Mouse (Mus musculus) heart, postnatal 0 days (tissue): ENCODE results near the gene Prkn. TPM values are rescaled to one million over a fixed set of nuclear protein-coding genes. Genes with fewer than 3 reads are reported as not detected.

Experiments
- ATAC-seq: fragments of 200-750 bp; cut with Nextera tagmentation; 2 replicates; pipeline ENCODE4 v1.8.0; 2017; ENCODE audit warnings: low read depth, moderate number of reproducible peaks, moderate library complexity; ENCODE audit not compliant: insufficient read depth
- DNase-seq: peaks from one replicate; pipeline ENCODE4 v3.0.0-alpha.2; 2016; ENCODE audit warnings: low spot score
- H3K27ac ChIP-seq: fragments of 300-500 bp; sonication (generic); 2 replicates; pipeline ENCODE4 v1.5.1; 2014; ENCODE audit warnings: low read depth, mild to moderate bottlenecking
- H3K27me3 ChIP-seq: fragments of 300-500 bp; sonication (generic); 2 replicates; pipeline ENCODE4 v1.6.1; 2014; ENCODE audit warnings: low read length, mixed read lengths; ENCODE audit not compliant: control insufficient read depth, insufficient read depth
- H3K36me3 ChIP-seq: fragments of 300-500 bp; sonication (generic); replicated peaks from 2 replicates; pipeline ENCODE4 v1.6.1; 2014; ENCODE audit warnings: low read length, mixed read lengths; ENCODE audit not compliant: control insufficient read depth, insufficient read depth
- H3K4me1 ChIP-seq: fragments of 300-500 bp; sonication (generic); 2 replicates; pipeline ENCODE4 v1.6.1; 2014; ENCODE audit warnings: antibody characterized with exemption; ENCODE audit not compliant: control insufficient read depth, insufficient read depth
- H3K4me2 ChIP-seq: fragments of 300-500 bp; sonication (generic); 2 replicates; pipeline ENCODE4 v1.6.1; 2014; ENCODE audit warnings: low read depth, mild to moderate bottlenecking, low read length, moderate library complexity
- H3K4me3 ChIP-seq: fragments of 300-500 bp; sonication (generic); 2 replicates; pipeline ENCODE4 v1.5.1; 2014; ENCODE audit warnings: low read depth, low read length
- H3K9ac ChIP-seq: fragments of 300-500 bp; sonication (generic); replicated peaks from 2 replicates; pipeline ENCODE4 v1.6.1; 2014; ENCODE audit warnings: low read depth, low read length, mixed read lengths
- H3K9me3 ChIP-seq: fragments of 300-500 bp; sonication (generic); replicated peaks from 2 replicates; pipeline ENCODE4 v1.6.1; 2016; ENCODE audit warnings: low read length; ENCODE audit not compliant: control insufficient read depth
- CTCF ChIP-seq: IDR thresholded peaks from 2 replicates; pipeline ENCODE4 v1.5.1; 2016; ENCODE audit warnings: antibody characterized with exemption, control low read depth, low read depth
- EP300 ChIP-seq: IDR thresholded peaks from 2 replicates; pipeline ENCODE4 v1.6.1; 2016; ENCODE audit warnings: antibody characterized with exemption, low read depth
- WGBS: fragments of 180-500 bp; shearing (Covaris S2); extraction: QIAGEN DNeasy Blood & Tissue Kit; methylation state at CpG from one replicate; pipeline ENCODE4 v1.1.7; 2014; 5-methylcytosine and 5-hydroxymethylcytosine counted together
- polyA plus RNA-seq: library from polyadenylated mRNA; unstranded; fragments of >200 nt; fragmentation: Nextera tagmentation; extraction: Ambion mirVana; gene quantifications from 2 replicates; pipeline ENCODE4 v1.2.1, GENCODE M21; 2015
- total RNA-seq: library from RNA; depleted of rRNA; stranded (reverse); fragments of >200 nt; gene quantifications from 2 replicates; pipeline ENCODE4 v1.2.3, GENCODE M21; 2014; ENCODE audit warnings: low replicate concordance

The Prkn gene
- total and polyA plus RNA-seq, 2 experiments from 2014 or later, result 4.5 to 14.2 TPM

- DNase-seq (no peak), ATAC-seq (no peak)
- no peaks in the 10 kb centered on the region for H3K27me3 ChIP-seq
- H3K4me2 ChIP-seq, result no peak overlapping the region
- H3K36me3 ChIP-seq, result no peaks in the 10 kb centered on the region
- TF ChIP-seq EP300, result no peak
- TF ChIP-seq CTCF, result no peak
- no peak overlapping the region for H3K9ac ChIP-seq
- 0 out of 2 replicates have a peak, but pooled peaks cover 8% of the 10 kb centered on the region for H3K4me1 ChIP-seq
- no peak overlapping the region for H3K27ac ChIP-seq
- H3K4me3 ChIP-seq, result no peak overlapping the region
- no peaks in the 10 kb centered on the region for H3K9me3 ChIP-seq
- 75% methylated on average over 7 of the region's 7 CpGs for WGBS
Observed at GRCm38 (mm10) chr17:11510081-11510480, 669.9 kb downstream of the Prkn start.

- no peaks in the 10 kb centered on the region for H3K36me3 ChIP-seq
- no peak overlapping the region for H3K4me3 ChIP-seq
- H3K9ac ChIP-seq, result no peak overlapping the region
- DNase-seq (no peak), ATAC-seq (no peak)
- 49% methylated on average over 8 of the region's 8 CpGs for WGBS
- no peak for TF ChIP-seq EP300
- TF ChIP-seq CTCF, result no peak
- H3K4me2 ChIP-seq, result no peak overlapping the region
- H3K27me3 ChIP-seq, result no peaks in the 10 kb centered on the region
- H3K27ac ChIP-seq, result no peak overlapping the region; the same call in 1 of the 2 replicates
- no peaks in the 10 kb centered on the region for H3K9me3 ChIP-seq
- 0 out of 2 replicates have a peak, but pooled peaks cover 8% of the 10 kb centered on the region for H3K4me1 ChIP-seq
Observed at GRCm38 (mm10) chr17:11514032-11514761, 674.0 kb downstream of the Prkn start.

GRCm38 (mm10) chr17:11515619-11516018 lies 675.4 kb downstream of the Prkn start:
- Histone ChIP-seq H3K4me2 (no peak overlapping the region), H3K9ac (no peak overlapping the region)
- ATAC-seq, result no peak

GRCm38 (mm10) chr17:11516165-11516564 lies 676.0 kb downstream of the Prkn start:
- no peak overlapping the region for H3K27ac ChIP-seq
- H3K4me2 ChIP-seq, result no peak overlapping the region
- 63% methylated on average over 7 of the region's 7 CpGs for WGBS
- DNase-seq, result no peak
- no peak for ATAC-seq
- H3K9me3 ChIP-seq, result no peaks in the 10 kb centered on the region
- H3K27me3 ChIP-seq, result no peaks in the 10 kb centered on the region
- H3K9ac ChIP-seq, result no peak overlapping the region
- TF ChIP-seq EP300, result no peak
- H3K4me1 ChIP-seq, result 0 out of 2 replicates have a peak, but pooled peaks cover 8% of the 10 kb centered on the region
- H3K4me3 ChIP-seq, result no peak overlapping the region
- no peaks in the 10 kb centered on the region for H3K36me3 ChIP-seq

More at GRCm38 (mm10) chr17:11515619-11516018, 675.4 kb downstream of the Prkn start:
- no peak overlapping the region for H3K27ac ChIP-seq
- H3K36me3 ChIP-seq, result no peaks in the 10 kb centered on the region
- no peaks in the 10 kb centered on the region for H3K9me3 ChIP-seq
- no peak overlapping the region for H3K4me3 ChIP-seq
- H3K27me3 ChIP-seq, result no peaks in the 10 kb centered on the region
- WGBS, result 80% methylated on average over 4 of the region's 4 CpGs
- no peak for DNase-seq
- H3K4me1 ChIP-seq, result 0 out of 2 replicates have a peak, but pooled peaks cover 8% of the 10 kb centered on the region
- TF ChIP-seq EP300, result no peak
- no peak for TF ChIP-seq CTCF

GRCm38 (mm10) chr17:11532066-11532465 lies 691.9 kb downstream of the Prkn start:
- 63% methylated on average over 3 of the region's 3 CpGs for WGBS
- Histone ChIP-seq H3K9me3 (no peaks in the 10 kb centered on the region), H3K36me3 (no peaks in the 10 kb centered on the region), H3K27me3 (no peaks in the 10 kb centered on the region), H3K4me1 (no peaks in the 10 kb centered on the region), H3K27ac (no peak overlapping the region), H3K4me3 (no peak overlapping the region), H3K9ac (no peak overlapping the region), H3K4me2 (no peak overlapping the region)
- TF ChIP-seq EP300, result no peak
- no peak for TF ChIP-seq CTCF
- ATAC-seq (no peak), DNase-seq (no peak)

GRCm38 (mm10) chr17:11532748-11533147 lies 692.6 kb downstream of the Prkn start:
- no peak overlapping the region for H3K27ac ChIP-seq
- 45% methylated on average over 2 of the region's 2 CpGs for WGBS
- no peak for ATAC-seq
- no peak overlapping the region for H3K9ac ChIP-seq
- no peaks in the 10 kb centered on the region for H3K36me3 ChIP-seq
- H3K4me3 ChIP-seq, result no peak overlapping the region
- no peaks in the 10 kb centered on the region for H3K4me1 ChIP-seq
- no peak for TF ChIP-seq EP300
- no peak for TF ChIP-seq CTCF
- H3K27me3 ChIP-seq, result no peaks in the 10 kb centered on the region
- no peak overlapping the region for H3K4me2 ChIP-seq
- DNase-seq, result no peak
- H3K9me3 ChIP-seq, result no peaks in the 10 kb centered on the region
